Mouse (Mus musculus) small intestine, adult 2 months (tissue): ENCODE results near the gene Hjurp. TPM values are rescaled to one million over a fixed set of nuclear protein-coding genes. Genes with fewer than 3 reads are reported as not detected.

ENCODE experiments used
- H3K27ac ChIP-seq: fragments of 200-500 bp; 2 replicates; pipeline ENCODE4 v1.5.1; 2012; ENCODE audit warnings: low read depth, low read length, control low read depth, inconsistent platforms; ENCODE audit not compliant: insufficient read depth
- H3K27me3 ChIP-seq: fragments of 200-500 bp; 2 replicates; pipeline ENCODE4 v1.6.1; 2012; ENCODE audit warnings: mild to moderate bottlenecking, moderate library complexity, low read length, inconsistent platforms; ENCODE audit not compliant: control insufficient read depth, insufficient read depth
- H3K36me3 ChIP-seq: fragments of 200-500 bp; 2 replicates; pipeline ENCODE4 v1.6.1; 2012; ENCODE audit warnings: mild to moderate bottlenecking, low read length, control low read depth, inconsistent platforms; ENCODE audit not compliant: control insufficient read depth, insufficient read depth
- H3K4me1 ChIP-seq: fragments of 200-500 bp; 2 replicates; pipeline ENCODE4 v1.6.1; 2012; ENCODE audit warnings: low read length, inconsistent platforms, mixed read lengths; ENCODE audit not compliant: control insufficient read depth, insufficient read depth, insufficient read length
- H3K4me3 ChIP-seq: fragments of 200-500 bp; 2 replicates; pipeline ENCODE4 v1.5.1; 2012; ENCODE audit warnings: low read depth, mild to moderate bottlenecking, control low read depth, inconsistent platforms, low read length, moderate library complexity
- CTCF ChIP-seq: fragments of 200-500 bp; IDR thresholded peaks from 2 replicates; pipeline ENCODE4 v1.5.1; 2012; ENCODE audit warnings: low read depth, mild to moderate bottlenecking, control low read depth, inconsistent platforms, low read length, moderate library complexity, mixed read lengths; ENCODE audit not compliant: insufficient replicate concordance, insufficient read length; ENCODE audit errors: extremely low read depth
- POLR2A ChIP-seq: fragments of 200-500 bp; IDR thresholded peaks from 2 replicates; pipeline ENCODE4 v1.6.1; 2012; ENCODE audit warnings: low read depth, mild to moderate bottlenecking, control low read depth, inconsistent platforms, low read length, moderate library complexity
- WGBS: fragments of 180-500 bp; shearing (Covaris S2); methylation state at CpG from one replicate; pipeline ENCODE4 v1.1.7; 2018; 5-methylcytosine and 5-hydroxymethylcytosine counted together
- polyA plus RNA-seq: library from polyadenylated mRNA; depleted of rRNA; stranded (reverse); fragments of >200 nt; gene quantifications from 2 replicates; pipeline ENCODE4 v1.2.3, GENCODE M21; 2012

Gene Hjurp
- polyA plus RNA-seq, 1 experiment: 23.4 TPM

DNA sequence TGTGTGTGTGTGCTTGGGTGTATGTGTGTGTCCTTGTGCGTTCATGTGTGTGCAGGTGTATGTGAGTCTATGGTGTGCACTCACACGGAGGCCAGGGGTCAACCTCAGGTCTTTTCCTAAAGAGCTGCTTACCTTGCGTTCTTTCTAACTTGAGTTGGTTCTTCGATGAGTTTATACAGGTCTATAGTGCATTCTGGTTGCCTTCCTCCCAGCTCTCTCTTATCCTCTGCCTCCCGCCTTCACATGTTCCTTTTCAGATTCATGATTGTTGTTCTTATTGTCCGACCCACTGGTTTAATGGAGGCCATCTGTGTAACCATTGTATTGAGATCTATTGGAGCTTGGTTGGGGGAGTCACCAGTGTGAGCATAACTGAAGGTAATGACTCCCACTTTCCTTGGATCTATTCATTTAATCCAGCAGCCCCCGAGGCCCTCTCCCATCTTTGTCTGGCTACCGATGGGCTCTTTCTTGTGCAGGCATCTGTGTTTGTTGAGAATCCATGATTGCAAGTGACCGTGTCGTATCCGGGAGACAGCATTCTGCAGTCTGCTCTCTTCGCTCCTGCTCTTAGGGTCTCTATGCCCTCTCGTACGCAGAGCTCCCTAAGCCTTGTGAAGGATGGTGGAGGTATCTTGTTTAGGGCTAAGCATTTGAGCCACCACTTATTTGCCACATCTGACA is 24.8 kb upstream of the Hjurp start:
- H3K4me1 ChIP-seq: no peaks in the 10 kb centered on the region
- TF ChIP-seq CTCF (no peak), POLR2A (no peak)
- H3K27ac ChIP-seq: no peak overlapping the region
- H3K4me3 ChIP-seq: no peak overlapping the region
- H3K36me3 ChIP-seq: no peaks in the 10 kb centered on the region
- H3K27me3 ChIP-seq: no peaks in the 10 kb centered on the region
- 63% methylated on average over 14 of the region's 14 CpGs for WGBS

DNA sequence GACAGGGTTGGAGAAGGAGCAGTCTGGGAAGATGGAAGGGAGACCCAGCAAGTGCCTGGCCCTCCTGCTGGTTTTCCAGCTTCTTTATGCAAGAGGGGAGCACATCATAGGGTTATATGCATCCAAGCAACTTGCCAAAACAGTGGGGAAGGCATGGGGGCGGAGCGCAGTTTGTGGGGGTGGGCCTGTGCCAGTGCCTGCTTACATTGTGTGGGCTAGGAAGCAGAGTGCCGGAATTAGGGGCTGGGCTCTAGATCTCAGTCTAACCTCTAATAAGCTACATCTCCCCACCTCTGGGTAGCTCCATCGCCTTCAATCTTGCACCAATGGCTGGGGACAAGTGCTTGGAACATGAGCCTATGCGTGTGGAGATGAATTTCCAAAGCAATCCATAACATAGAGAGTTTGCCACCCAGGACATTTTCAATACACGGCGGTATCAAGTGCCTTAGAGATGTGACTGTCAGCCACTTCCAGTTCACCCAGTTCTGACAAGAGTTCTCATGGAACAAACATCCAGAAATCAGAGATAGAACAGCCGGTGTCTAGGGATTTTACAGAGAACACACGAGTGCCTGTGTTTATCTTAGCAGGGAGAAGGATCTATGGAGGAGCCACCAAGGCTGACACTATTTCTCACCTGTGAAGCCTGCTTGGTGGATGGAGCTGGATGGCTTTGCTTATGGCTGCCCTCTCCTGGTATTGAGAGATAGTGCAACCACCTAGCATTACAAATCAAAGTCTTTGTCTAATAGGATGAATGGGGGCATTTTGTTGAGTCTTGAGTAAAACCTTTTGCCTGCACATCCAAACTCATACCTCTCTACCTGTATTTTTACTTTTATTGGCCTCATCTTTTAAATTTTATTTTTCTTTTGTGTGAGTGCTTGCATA is 23.9 kb upstream of the Hjurp start:
- Histone ChIP-seq H3K27me3 (no peaks in the 10 kb centered on the region), H3K4me1 (no peaks in the 10 kb centered on the region), H3K4me3 (no peak overlapping the region), H3K36me3 (no peaks in the 10 kb centered on the region), H3K27ac (no peak overlapping the region)
- WGBS: 62% methylated on average over 9 of the region's 9 CpGs
- no peak for TF ChIP-seq POLR2A
- peak; percentile 70; the same call in 1 of the 2 replicates for TF ChIP-seq CTCF

DNA sequence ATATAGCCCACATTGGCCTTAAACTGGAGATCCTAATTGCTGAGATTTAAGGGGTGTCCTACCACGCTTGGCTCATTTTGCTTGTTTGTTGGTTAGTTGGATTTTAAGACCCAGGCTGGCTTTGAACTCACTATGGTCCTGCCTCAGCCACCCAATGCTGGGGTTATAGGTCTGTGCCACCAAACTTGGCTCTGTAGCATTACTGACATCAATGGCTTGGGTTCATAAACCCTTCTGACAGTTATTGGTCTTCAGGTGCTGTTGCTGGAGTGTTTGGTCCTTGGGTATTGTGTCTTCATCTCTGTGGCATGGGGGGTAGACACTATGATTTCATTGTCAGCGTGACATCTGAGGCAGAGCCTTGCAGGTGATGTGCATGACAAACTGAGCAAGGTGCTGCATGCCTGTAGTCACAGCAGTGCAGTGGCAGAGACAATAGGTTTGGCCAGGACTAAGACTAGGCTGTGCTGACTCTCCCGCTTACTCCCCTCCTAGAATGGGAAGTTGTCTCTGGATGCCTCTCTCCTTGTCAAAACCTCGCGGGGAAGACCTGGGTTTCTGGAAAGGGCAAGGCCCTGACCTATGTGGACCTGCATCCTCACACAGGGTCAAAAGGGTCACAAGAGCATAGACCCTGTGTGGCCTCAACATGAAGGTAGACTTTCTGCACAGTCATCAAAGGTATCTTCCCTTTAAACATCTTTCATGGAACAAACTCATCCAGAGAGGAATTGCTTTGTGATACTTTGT is 23.0 kb upstream of the Hjurp start:
- H3K27ac ChIP-seq: no peak overlapping the region
- WGBS: 43% methylated on average over 5 of the region's 5 CpGs
- H3K36me3 ChIP-seq: no peaks in the 10 kb centered on the region
- no peaks in the 10 kb centered on the region for H3K4me1 ChIP-seq
- TF ChIP-seq CTCF: no peak
- no peak for TF ChIP-seq POLR2A
- H3K27me3 ChIP-seq: no peaks in the 10 kb centered on the region
- no peak overlapping the region for H3K4me3 ChIP-seq

DNA sequence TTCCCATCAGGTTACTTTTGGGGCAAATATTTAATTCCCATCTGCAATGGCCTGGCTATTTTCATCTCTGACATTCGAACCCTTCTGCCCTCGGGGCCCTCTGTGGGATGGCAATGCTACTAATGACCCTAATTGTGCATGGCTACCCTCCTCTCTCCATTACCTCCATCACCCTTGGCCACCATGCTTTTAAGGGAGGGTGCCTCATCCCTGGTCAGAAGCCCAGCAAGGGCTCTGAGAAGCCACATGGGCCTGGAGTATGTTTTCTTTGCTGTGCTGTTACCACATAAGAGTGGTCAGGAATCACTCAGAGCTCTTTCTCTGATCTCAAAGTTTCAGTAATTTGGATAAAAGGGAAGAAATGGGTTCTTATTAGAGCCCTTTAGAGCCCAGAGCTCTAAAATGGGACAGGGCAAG is 22.1 kb upstream of the Hjurp start:
- Histone ChIP-seq H3K4me1 (no peaks in the 10 kb centered on the region), H3K27me3 (no peaks in the 10 kb centered on the region), H3K36me3 (no peaks in the 10 kb centered on the region), H3K4me3 (no peak overlapping the region), H3K27ac (no peak overlapping the region)
- WGBS: 77% methylated on average over 2 of the region's 2 CpGs
- TF ChIP-seq POLR2A (no peak), CTCF (no peak)

DNA sequence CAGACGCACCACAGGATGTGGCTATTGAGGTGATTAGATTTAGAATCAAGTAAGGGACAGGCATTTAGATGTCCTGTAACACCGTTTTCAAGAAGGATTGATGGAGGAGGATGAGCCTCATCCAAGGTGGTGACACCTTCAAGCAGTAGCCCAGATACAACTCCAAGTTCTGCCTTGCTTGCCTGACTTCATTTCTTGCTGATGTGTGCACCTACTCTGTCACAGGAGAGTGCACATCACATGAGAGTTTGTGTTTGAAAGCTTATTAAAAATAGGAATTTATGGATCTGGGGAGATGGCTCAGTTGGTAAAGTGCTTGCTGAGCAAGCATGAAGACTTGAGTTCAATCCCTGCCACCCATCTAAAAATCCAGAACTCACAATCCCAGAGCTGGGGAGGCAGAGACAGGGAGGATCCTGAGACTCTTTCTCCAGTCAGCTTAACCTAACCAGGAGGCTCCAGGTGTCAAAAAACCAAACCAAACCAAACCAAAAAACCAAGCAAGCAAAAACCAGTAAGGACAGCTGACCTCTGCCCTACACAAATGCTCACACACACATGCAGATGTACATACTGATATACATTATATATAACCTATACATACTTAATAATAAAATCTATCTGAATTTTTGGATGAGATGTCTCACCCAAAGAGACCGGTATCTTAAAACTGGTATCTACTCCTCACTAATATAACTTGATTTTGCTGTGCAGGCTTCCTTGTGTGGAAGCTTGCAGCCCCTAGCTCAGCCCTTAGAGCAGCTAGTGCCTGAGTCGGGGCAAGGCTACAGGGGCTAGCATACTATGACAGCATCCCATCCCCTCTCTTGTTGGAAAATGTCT is 21.5 kb upstream of the Hjurp start:
- WGBS: 61% methylated on average over 4 of the region's 4 CpGs
- no peak overlapping the region for H3K4me3 ChIP-seq
- H3K27ac ChIP-seq: no peak overlapping the region
- no peaks in the 10 kb centered on the region for H3K27me3 ChIP-seq
- H3K36me3 ChIP-seq: no peaks in the 10 kb centered on the region
- H3K4me1 ChIP-seq: no peaks in the 10 kb centered on the region
- TF ChIP-seq CTCF: no peak
- TF ChIP-seq POLR2A: no peak

DNA sequence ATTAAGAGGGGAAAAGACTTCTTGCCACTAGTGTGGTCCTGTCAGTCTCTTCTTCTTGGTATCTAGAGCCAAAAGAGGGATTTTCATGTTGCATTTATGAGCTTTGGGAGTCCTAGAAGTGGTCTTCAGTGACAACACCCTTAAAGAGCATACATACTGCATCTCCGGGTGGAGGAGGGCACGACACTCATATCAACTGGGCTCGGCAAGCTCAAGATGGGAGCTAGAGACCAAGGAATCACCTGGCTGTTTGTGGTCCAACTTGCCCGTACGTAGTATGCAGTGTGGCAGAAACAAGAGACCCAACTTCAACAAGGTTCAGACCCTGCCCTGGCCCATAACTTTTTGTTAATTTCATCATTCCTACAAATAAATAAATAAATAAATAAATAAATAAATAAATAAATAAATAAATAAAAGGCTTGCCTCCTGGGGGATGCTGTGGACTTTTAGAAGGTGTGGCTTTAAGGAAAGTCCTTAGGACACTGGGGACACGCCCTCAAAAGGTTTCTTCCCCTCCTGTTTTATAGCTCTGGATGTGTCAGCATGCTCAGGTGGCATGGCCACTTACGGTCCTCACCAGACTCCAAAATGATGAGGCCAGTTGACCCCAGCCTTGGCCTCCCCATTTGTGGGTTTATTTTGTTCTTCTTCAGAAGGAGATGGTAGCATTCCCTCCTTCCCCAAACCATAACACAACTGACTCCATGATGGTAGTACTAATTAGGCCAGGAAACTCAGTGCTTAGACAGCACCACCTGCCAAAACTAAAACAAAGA is 20.2 kb upstream of the Hjurp start:
- no peak for TF ChIP-seq POLR2A
- TF ChIP-seq CTCF: no peak
- H3K27ac ChIP-seq: no peak overlapping the region
- 67% methylated on average over 7 of the region's 7 CpGs for WGBS
- no peaks in the 10 kb centered on the region for H3K27me3 ChIP-seq
- H3K4me3 ChIP-seq: no peak overlapping the region
- H3K4me1 ChIP-seq: no peaks in the 10 kb centered on the region
- H3K36me3 ChIP-seq: no peaks in the 10 kb centered on the region
